Mouse (Mus musculus) hindbrain, embryonic 15.5 days (tissue): ENCODE results near the gene Xpo5. TPM values are rescaled to one million over a fixed set of nuclear protein-coding genes. Genes with fewer than 3 reads are reported as not detected.

Experiments used
- ATAC-seq: fragments of 200-750 bp; cut with Nextera tagmentation; 2 replicates; pipeline ENCODE4 v1.8.0; 2017; ENCODE audit warnings: low read depth, moderate number of reproducible peaks, moderate TSS enrichment; ENCODE audit not compliant: low FRiP score
- H3K27ac ChIP-seq: fragments of 300-500 bp; sonication (generic); replicated peaks from 2 replicates; pipeline ENCODE4 v1.5.1; 2015; ENCODE audit warnings: mild to moderate bottlenecking, inconsistent platforms
- H3K27me3 ChIP-seq: fragments of 300-500 bp; sonication (generic); 2 replicates; pipeline ENCODE4 v1.6.1; 2015; ENCODE audit warnings: control low read depth, inconsistent platforms
- H3K36me3 ChIP-seq: fragments of 300-500 bp; sonication (generic); 2 replicates; pipeline ENCODE4 v1.6.1; 2015; ENCODE audit warnings: control low read depth, inconsistent platforms
- H3K4me1 ChIP-seq: fragments of 300-500 bp; sonication (generic); replicated peaks from 2 replicates; pipeline ENCODE4 v1.6.1; 2015; ENCODE audit warnings: control low read depth, inconsistent platforms
- H3K4me2 ChIP-seq: fragments of 300-500 bp; sonication (generic); 2 replicates; pipeline ENCODE4 v1.6.1; 2015; ENCODE audit warnings: moderate library complexity, mild to moderate bottlenecking, inconsistent platforms
- H3K4me3 ChIP-seq: fragments of 300-500 bp; sonication (generic); 2 replicates; pipeline ENCODE4 v1.5.1; 2015; ENCODE audit warnings: mild to moderate bottlenecking, inconsistent platforms
- H3K9ac ChIP-seq: fragments of 300-500 bp; sonication (generic); 2 replicates; pipeline ENCODE4 v1.6.1; 2015; ENCODE audit warnings: inconsistent platforms
- H3K9me3 ChIP-seq: fragments of 300-500 bp; sonication (generic); 2 replicates; pipeline ENCODE4 v1.6.1; 2016; ENCODE audit warnings: control low read depth, inconsistent platforms
- WGBS: fragments of 180-500 bp; shearing (Covaris S2); methylation state at CpG from one replicate; pipeline ENCODE4 v1.1.7; 2015; 5-methylcytosine and 5-hydroxymethylcytosine counted together
- polyA plus RNA-seq: library from polyadenylated mRNA; unstranded; fragments of >200 nt; fragmentation: Nextera tagmentation; extraction: Ambion mirVana; gene quantifications from 2 replicates; pipeline ENCODE4 v1.2.1, GENCODE M21; 2015

The Xpo5 gene
- polyA plus RNA-seq, 1 experiment from 2014 or later, result 34.5 TPM

DNA sequence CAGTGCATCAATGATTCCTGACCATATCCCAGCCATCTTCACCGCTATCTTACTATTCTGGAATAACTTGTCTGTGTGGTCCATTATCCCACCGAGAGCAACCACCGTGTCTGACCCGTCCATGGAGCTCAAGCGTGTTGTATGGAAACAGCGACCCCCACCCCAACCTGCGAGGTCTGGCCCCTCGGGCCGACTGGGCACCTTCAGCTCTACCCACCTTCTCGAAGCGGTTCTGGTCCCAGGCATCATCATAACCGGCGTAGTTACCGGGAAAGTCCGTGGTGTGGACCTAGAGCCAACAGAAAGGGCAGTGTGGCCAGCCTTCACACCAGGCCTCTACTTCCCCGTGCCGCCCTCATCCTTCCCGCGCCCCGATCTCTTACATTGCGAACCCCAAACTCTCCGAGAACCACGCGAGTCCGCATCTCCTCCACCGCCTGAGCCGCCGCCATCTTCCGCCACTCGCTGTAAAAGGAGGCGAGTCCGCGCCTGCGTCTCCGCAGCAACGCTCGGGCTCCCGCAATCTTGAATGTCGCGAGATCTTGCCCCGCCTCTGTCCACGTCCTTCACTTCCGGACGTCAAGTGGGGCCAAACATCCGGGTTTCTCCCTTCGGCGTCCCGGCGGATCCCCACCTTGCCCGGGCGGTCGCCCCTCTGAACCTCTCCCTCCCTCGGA is 45.1 kb downstream of the Xpo5 start, which contains the start of the genes Polr1c and Yipf3:
Gene Polr1c, minus strand, starts transcription at position 543 of the 677 bp plus-strand sequence.
Gene Yipf3, plus strand, starts transcription at position 569 of the 677 bp plus-strand sequence.
- ATAC-seq, result peak; percentile 94
- peak within 1 kb of the TSS; percentile 86 for H3K9ac ChIP-seq
- peak within 1 kb of the TSS; percentile 81 for H3K27ac ChIP-seq
- H3K4me2 ChIP-seq, result peak within 1 kb of the TSS; percentile 83
- H3K27me3 ChIP-seq, result no peaks in the 10 kb centered on the region
- peaks cover 23% of the 10 kb centered on the region for H3K4me1 ChIP-seq
- peak within 1 kb of the TSS; percentile 75 for H3K4me3 ChIP-seq
- no peaks in the 10 kb centered on the region for H3K9me3 ChIP-seq
- under 1% methylated on average over 53 of the region's 53 CpGs for WGBS
- peaks cover 58% of the 10 kb centered on the region for H3K36me3 ChIP-seq

DNA sequence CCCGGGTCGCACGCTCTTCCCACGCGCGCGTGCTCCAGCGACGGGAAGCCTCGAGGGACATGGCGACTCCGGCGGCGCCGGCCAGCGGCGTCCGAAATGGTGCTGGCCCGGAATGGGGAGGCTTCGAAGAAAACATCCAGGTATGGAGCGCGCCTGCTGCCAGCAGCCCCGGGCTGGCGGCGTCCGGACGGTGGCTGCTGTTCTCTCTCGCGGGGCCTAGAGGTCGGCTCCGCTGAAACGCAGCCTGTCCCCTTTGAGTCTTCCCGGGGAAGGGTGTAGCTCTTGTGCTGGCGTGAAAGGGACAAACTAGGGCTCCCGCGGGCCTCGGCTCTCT is 45.6 kb downstream of the Xpo5 start:
- Histone ChIP-seq H3K27ac (peak overlapping the region; percentile 80), H3K4me3 (peak overlapping the region; percentile 75), H3K9me3 (no peaks in the 10 kb centered on the region), H3K27me3 (no peaks in the 10 kb centered on the region), H3K4me2 (peak overlapping the region; percentile 83), H3K4me1 (peaks cover 26% of the 10 kb centered on the region), H3K36me3 (peaks cover 53% of the 10 kb centered on the region), H3K9ac (peak overlapping the region; percentile 86)
- under 1% methylated on average over 37 of the region's 37 CpGs for WGBS
- ATAC-seq, result peak; percentile 60

DNA sequence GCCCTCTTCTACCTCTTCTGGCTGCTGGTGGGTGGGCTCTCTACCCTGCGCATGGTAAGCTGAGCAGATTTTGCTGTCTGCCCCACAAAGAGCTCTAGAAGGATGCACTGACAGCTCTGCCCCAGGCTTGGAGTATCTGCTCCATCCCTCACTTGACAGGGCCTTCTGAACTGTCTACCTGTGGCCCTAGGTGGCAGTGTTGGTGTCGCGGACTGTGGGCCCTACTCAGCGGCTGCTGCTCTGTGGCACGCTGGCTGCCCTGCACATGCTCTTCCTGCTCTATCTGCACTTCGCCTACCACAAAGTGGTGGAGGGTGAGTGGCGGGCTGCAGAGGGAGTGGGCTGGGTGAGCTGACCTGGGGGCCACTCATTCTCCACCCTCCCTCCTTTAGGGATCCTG is 48.6 kb downstream of the Xpo5 start:
- Histone ChIP-seq H3K4me2 (no peak overlapping the region), H3K9me3 (no peaks in the 10 kb centered on the region), H3K9ac (no peak overlapping the region), H3K27ac (no peak overlapping the region), H3K4me3 (no peak overlapping the region), H3K4me1 (peaks cover 50% of the 10 kb centered on the region), H3K36me3 (peaks cover 28% of the 10 kb centered on the region), H3K27me3 (no peaks in the 10 kb centered on the region)
- 85% methylated on average over 7 of the region's 7 CpGs for WGBS
- no peak for ATAC-seq

DNA sequence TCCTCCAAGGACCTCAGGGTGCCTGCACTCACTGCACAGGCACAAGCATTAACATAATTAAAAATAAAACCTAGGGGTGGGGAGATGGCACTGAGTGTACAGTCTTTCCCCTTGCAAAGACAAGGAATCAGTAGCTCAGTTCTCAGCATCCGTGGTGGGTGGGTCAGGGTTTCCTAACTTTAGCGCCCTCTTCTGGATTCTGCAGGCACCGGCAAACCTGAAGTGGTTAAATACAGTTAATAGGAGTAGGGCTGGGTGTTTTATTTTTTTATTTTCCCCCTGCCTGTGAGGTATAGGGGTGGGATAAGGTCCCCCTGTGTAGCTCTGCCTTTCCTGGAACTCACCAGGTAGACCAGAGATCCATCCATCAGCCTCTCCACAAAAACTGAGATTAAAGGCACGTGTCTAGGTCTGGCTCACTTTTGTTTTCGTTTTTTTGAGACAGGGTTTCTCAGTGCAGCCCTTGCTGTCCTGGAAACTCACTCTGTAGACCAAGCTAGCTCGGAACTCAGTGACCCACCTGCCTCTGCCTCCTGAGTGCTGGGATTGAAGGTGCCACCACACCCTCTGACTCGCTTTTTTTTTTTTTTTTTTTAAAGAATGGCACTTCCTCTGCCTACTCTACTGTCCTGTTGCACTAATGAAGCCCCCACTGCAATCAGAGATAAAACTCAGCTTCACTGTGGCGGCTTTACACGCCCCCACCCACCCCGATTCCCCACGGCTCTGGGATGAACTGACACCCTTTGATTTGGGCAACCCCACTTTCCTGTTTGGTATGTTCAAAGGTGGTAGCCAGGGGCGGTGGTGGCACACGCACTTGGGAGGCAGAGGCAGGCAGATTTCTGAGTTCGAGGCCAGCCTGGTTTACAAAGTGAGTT is 50.2 kb downstream of the Xpo5 start:
- Histone ChIP-seq H3K9ac (peak overlapping the region; percentile 79; the same call in 1 of the 2 replicates), H3K4me3 (peak overlapping the region; percentile 70), H3K27ac (peak overlapping the region; percentile 76; the same call in 1 of the 2 replicates), H3K4me2 (peak overlapping the region; percentile 73), H3K4me1 (peaks cover 40% of the 10 kb centered on the region), H3K27me3 (no peaks in the 10 kb centered on the region), H3K36me3 (peaks cover 36% of the 10 kb centered on the region), H3K9me3 (no peaks in the 10 kb centered on the region)
- no peak; the same call in 1 of the 2 replicates for ATAC-seq
- WGBS, result 51% methylated on average over 14 of the region's 14 CpGs

DNA sequence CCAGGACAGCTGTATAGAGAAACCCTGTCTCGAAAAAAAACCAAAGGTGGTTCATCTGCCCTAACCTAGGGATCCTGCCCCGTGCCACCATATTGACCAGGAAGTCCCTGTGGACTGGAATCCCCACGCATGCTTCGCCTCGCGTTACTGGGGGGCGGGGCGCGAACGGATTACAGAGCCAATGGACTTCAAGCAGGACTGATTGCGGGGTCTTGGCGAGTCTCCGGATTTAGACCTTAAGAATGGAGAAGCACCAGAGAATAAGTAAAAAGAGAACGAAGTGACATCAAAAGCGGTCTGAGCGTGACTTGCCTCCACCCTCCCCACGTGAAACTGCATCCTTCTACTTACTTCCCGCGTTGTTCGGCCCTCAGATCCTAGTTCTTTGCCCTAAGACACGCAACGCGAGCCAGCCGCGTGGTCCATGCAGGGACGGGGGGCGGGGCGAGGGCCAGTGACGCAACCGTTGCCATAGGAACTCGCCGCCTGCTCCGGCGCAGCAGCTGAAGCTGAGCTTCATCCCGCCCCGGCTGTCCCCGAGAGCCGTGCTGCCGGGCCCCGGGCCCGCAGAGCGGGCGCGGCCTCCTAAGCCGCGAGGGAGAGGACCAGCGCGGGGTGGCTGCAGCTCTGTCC is 51.0 kb downstream of the Xpo5 start, which contains the start of gene Lrrc73:
Gene Lrrc73, plus strand, starts transcription at position 80 of the 633 bp plus-strand sequence.
- Histone ChIP-seq H3K36me3 (peaks cover 41% of the 10 kb centered on the region), H3K27me3 (no peaks in the 10 kb centered on the region), H3K27ac (peak within 1 kb of the TSS; percentile 76), H3K4me2 (peak within 1 kb of the TSS; percentile 73), H3K9me3 (no peaks in the 10 kb centered on the region), H3K4me3 (peak within 1 kb of the TSS; percentile 70), H3K9ac (peak within 1 kb of the TSS; percentile 79), H3K4me1 (peaks cover 38% of the 10 kb centered on the region)
- ATAC-seq, result peak; percentile 90
- 2% methylated on average over 48 of the region's 48 CpGs for WGBS

DNA sequence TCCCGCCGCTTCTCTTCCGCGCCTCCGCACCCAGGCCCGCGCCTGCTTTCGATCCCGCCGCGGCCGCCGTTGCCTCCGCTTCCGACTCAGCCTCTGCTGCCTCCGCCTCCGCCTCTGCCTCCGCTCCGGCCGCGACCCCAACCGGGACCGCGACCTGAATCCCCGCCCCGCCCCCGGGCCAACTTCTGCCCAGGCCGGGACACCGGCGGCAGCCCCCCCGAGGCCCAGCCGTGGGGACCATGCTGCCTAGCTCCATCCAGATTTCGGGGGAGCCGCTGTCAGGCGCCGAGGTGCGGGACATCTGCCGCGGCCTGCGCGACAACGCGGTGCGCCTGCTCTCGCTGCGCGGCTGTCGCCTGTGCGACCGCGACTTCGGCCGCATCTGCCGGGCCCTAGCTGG is 51.5 kb downstream of the Xpo5 start:
- Histone ChIP-seq H3K9ac (peak overlapping the region; percentile 79), H3K9me3 (no peaks in the 10 kb centered on the region), H3K4me2 (peak overlapping the region; percentile 73), H3K36me3 (peaks cover 42% of the 10 kb centered on the region), H3K27ac (peak overlapping the region; percentile 76), H3K4me1 (peaks cover 33% of the 10 kb centered on the region), H3K27me3 (no peaks in the 10 kb centered on the region), H3K4me3 (peak overlapping the region; percentile 70)
- ATAC-seq, result peak; percentile 15
- WGBS, result under 1% methylated on average over 44 of the region's 54 CpGs

DNA sequence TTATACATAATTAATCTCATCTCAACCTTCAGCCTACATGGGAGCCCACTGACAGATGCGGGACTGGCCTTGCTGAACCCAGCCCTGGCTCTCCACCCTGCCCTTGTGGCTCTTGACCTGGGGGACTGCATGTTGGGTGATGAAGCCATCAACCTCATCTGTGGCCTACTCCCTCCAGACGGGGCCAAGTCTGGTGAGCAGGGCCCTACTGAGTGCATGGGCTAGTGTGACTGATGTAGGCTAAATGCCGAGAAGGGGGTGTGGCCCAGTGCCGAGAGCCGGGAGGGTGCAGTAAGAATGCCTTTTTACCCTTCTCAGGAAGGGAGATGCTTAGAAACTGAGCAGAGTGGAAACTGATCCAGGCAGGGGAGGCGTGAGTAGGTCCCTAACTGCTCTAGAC is 52.6 kb downstream of the Xpo5 start:
- Histone ChIP-seq H3K36me3 (peaks cover 50% of the 10 kb centered on the region), H3K27ac (no peak overlapping the region), H3K4me1 (peaks cover 26% of the 10 kb centered on the region), H3K4me3 (peak overlapping the region; percentile 70), H3K9me3 (no peaks in the 10 kb centered on the region), H3K4me2 (peak overlapping the region; percentile 73), H3K27me3 (no peaks in the 10 kb centered on the region), H3K9ac (peak overlapping the region; percentile 79)
- WGBS, result 31% methylated on average over 6 of the region's 6 CpGs
- ATAC-seq, result no peak

DNA sequence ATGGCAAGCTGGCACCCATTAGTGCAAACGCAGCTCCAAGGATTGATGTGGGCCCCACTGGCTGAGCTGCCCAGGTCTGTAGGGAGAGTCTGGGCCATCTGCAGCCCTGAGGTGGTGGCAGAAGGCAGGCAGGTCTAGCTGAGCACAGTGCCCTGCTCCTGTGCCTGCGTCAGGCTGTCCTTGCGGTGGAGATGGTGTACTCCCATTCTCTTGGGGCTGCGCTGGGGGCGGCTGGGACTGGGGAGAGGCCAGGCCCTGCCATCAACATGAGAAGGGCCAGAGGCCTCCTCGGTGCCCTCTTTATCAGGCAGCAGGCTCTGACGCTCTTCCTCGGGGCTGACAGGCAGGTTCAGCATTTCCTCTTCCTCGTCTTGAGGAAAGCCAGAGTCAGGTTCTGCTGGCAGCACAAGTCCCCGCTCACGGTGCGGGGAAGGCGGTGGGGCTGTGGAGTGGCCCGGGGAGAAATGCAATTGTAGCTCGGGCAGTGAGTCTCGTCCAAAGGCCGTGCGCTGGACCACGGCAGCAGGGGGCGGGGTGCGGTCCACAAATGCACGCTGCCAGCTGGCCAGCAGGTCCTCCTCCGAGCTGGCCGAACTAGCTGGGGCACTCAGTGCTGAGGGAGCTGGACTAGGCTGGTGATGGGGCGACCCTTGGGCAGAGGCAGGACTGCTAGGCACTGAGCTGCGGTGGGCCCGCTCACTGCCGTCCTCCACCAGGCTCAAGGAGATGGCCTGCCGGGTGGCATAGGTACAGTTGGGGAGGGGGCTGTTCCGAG is 55.9 kb downstream of the Xpo5 start:
- ATAC-seq, result no peak
- no peaks in the 10 kb centered on the region for H3K9me3 ChIP-seq
- peaks cover 21% of the 10 kb centered on the region for H3K4me1 ChIP-seq
- no peaks in the 10 kb centered on the region for H3K27me3 ChIP-seq
- no peak overlapping the region for H3K9ac ChIP-seq
- no peak overlapping the region for H3K4me2 ChIP-seq
- 86% methylated on average over 30 of the region's 30 CpGs for WGBS
- no peak overlapping the region for H3K4me3 ChIP-seq
- no peak overlapping the region for H3K27ac ChIP-seq
- H3K36me3 ChIP-seq, result peaks cover 42% of the 10 kb centered on the region; the same call in 1 of the 2 replicates

DNA sequence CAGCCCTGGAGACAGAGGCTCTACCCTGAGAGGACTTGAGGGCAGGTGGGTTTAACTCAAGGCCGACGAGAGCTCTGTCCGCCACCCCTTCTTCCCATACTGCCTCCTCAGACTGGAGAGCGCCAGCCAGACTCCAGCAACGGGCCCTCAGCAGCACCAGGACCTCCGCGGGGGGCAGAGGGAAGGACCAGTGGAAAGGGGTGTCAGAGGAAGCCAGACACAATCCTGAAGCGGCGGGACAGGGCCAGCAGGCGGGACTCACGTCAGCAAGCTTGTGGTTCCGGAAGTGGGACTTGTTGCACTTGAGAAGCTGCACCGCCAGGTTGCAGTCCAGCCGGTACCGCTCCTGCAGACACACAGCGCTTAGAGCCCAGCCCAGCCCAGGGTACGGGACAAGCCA is 57.1 kb downstream of the Xpo5 start:
- no peak overlapping the region for H3K9ac ChIP-seq
- H3K4me1 ChIP-seq, result peaks cover 15% of the 10 kb centered on the region
- H3K9me3 ChIP-seq, result no peaks in the 10 kb centered on the region
- ATAC-seq, result no peak
- no peaks in the 10 kb centered on the region for H3K27me3 ChIP-seq
- WGBS, result 88% methylated on average over 17 of the region's 17 CpGs
- H3K4me3 ChIP-seq, result no peak overlapping the region
- H3K4me2 ChIP-seq, result no peak overlapping the region
- no peak overlapping the region for H3K27ac ChIP-seq
- H3K36me3 ChIP-seq, result peaks cover 53% of the 10 kb centered on the region; the same call in 1 of the 2 replicates

DNA sequence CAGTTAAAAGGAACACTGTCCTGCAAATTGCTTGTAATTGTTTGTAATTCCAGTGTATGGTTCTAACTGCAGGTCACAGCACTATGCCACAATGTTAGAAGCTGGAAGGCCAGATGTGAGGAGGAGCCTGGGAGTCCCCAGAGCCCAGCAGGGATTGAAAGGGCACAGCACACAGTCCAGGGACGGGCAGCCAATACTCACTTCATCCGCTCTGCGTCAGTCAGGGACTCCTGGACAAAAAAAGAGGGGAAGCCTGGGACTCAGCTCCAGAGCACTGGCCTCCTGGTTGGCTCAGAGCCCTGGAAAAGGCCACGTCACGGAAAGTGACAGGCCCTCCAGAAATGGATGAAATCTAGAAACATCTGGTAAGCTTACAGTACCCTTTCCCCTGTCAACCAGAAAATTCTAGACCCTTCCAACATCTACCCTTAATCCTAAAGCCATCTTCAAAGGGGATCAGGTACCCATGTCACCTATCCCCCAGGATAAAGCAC is 59.7 kb downstream of the Xpo5 start:
- Histone ChIP-seq H3K27ac (no peak overlapping the region), H3K4me3 (no peak overlapping the region), H3K4me2 (no peak overlapping the region), H3K4me1 (no peaks in the 10 kb centered on the region), H3K27me3 (no peaks in the 10 kb centered on the region), H3K36me3 (peaks cover 47% of the 10 kb centered on the region; the same call in 1 of the 2 replicates), H3K9me3 (no peaks in the 10 kb centered on the region), H3K9ac (no peak overlapping the region)
- no peak for ATAC-seq
- WGBS, result 88% methylated on average over 5 of the region's 5 CpGs

DNA sequence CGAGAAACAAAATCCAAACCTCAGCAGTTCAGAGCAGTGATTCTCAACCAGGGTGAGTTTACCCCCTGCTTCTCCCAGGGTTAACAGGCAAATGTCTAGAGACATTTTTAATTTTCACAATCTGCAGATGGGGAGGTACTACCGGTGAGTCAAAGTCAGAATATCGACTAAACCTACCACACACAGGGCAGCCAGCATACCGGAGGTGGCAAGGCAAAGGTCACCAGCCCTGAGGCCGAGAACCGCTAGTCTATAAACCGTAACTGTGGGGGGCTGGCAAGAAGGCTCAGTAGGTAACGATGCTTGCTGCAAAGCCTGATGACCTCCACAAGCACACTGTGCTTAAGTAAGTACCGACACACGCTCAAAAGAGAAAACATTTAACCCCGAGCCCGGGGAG is 62.9 kb downstream of the Xpo5 start:
- no peak; the same call in 1 of the 2 replicates for ATAC-seq
- no peak overlapping the region for H3K9ac ChIP-seq
- H3K4me1 ChIP-seq, result no peaks in the 10 kb centered on the region
- H3K4me3 ChIP-seq, result no peak overlapping the region
- H3K27me3 ChIP-seq, result no peaks in the 10 kb centered on the region
- no peak overlapping the region for H3K27ac ChIP-seq
- no peaks in the 10 kb centered on the region for H3K9me3 ChIP-seq
- no peak overlapping the region for H3K4me2 ChIP-seq
- H3K36me3 ChIP-seq, result peaks cover 28% of the 10 kb centered on the region; the same call in 1 of the 2 replicates
- WGBS, result 87% methylated on average over 12 of the region's 12 CpGs
